12 mouse cellular contexts compared by ENCODE assay signal in the genomic region with DNA sequence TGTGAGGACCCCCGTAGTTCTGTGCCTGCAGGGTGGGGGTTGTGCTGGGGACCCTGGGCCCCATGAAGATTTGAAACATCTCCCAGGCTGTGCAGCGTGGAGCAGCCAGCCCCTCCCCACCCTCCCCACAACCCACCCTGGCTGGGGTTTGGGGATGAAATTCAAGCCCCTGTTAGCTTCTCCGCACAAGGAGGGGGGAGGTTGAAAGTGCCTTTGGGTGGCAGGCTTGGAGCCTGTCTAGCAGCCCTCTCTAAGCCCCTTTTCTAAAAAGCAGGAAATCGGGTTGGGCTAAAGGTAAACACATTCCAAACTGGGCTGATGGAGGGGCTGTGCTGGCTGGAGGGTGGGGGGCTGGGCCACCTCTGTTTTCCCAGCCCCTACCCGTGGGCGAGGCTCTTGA. TPM values are rescaled to one million over a fixed set of nuclear protein-coding genes. Genes with fewer than 3 reads are reported as not detected.
DNase-seq lines count a peak whose midpoint lies in the region; ATAC-seq lines count a peak whose summit lies in the region.
"Had no signal": no experiment of that assay in that cellular context is flagged by ENCODE, and none has a peak within 500 bp of the region (broad histone marks: within the 10 kb centered on the region; RNA-seq: fewer than 3 reads in every experiment).

No protein-coding gene starts in this region.

- no peak overlapping the region for H3K4me2 ChIP-seq in hindbrain, embryonic 12.5 days (replicated peaks)
- H3K4me2 ChIP-seq in hindbrain, embryonic 16.5 days (ENCODE audit: low read length): no peak overlapping the region
- peak overlapping the region; percentile 5; the same call in 1 of the 2 replicates for H3K4me2 ChIP-seq in embryonic facial prominence, embryonic 12.5 days (replicated peaks)
- no peak overlapping the region for H3K4me2 ChIP-seq in liver, embryonic 12.5 days
- H3K4me2 ChIP-seq: midbrain, embryonic 12.5 days; neural tube, embryonic 13.5 days had no signal

- H3K9me3 ChIP-seq in hindbrain, embryonic 12.5 days (replicated peaks): no peaks in the 10 kb centered on the region
- no peaks in the 10 kb centered on the region for H3K9me3 ChIP-seq in hindbrain, embryonic 16.5 days (ENCODE audit: control insufficient read depth, low read length)
- no peaks in the 10 kb centered on the region for H3K9me3 ChIP-seq in embryonic facial prominence, embryonic 12.5 days
- H3K9me3 ChIP-seq in liver, embryonic 12.5 days (replicated peaks): no peaks in the 10 kb centered on the region
- H3K9me3 ChIP-seq: midbrain, embryonic 12.5 days; neural tube, embryonic 13.5 days had no signal

- H3K27me3 ChIP-seq in hindbrain, embryonic 12.5 days: peaks cover 9% of the 10 kb centered on the region; the same call in 1 of the 2 replicates
- no peaks in the 10 kb centered on the region; the same call in 1 of the 2 replicates for H3K27me3 ChIP-seq in hindbrain, embryonic 16.5 days (replicated peaks; ENCODE audit: control insufficient read depth, insufficient read depth, low read length)
- H3K27me3 ChIP-seq in embryonic facial prominence, embryonic 12.5 days: no peaks in the 10 kb centered on the region
- H3K27me3 ChIP-seq in liver, embryonic 12.5 days (replicated peaks): peaks cover 9% of the 10 kb centered on the region; the same call in 1 of the 2 replicates

- ATAC-seq in hindbrain, embryonic 12.5 days (ENCODE audit: low FRiP score): no peak
- ATAC-seq in hindbrain, embryonic 16.5 days: no peak
- peak; percentile 77 for ATAC-seq in embryonic facial prominence, embryonic 12.5 days (ENCODE audit: insufficient number of reproducible peaks, insufficient read depth, low FRiP score, low TSS enrichment)
- ATAC-seq in liver, embryonic 12.5 days: no peak

- peak overlapping the region; percentile 78 for H3K27ac ChIP-seq in hindbrain, embryonic 12.5 days
- H3K27ac ChIP-seq in hindbrain, embryonic 16.5 days (ENCODE audit: low read depth, low read length): no peak overlapping the region
- H3K27ac ChIP-seq in embryonic facial prominence, embryonic 12.5 days: peak overlapping the region; percentile 93
- H3K27ac ChIP-seq in liver, embryonic 12.5 days: peak overlapping the region; percentile 80
- H3K27ac ChIP-seq: gastrocnemius, adult 2 months; liver, embryonic 14.5 days; midbrain, embryonic 12.5 days had no signal

- H3K36me3 ChIP-seq in hindbrain, embryonic 12.5 days: no peaks in the 10 kb centered on the region
- no peaks in the 10 kb centered on the region for H3K36me3 ChIP-seq in hindbrain, embryonic 16.5 days (ENCODE audit: control insufficient read depth, insufficient read depth, low read length)
- no peaks in the 10 kb centered on the region for H3K36me3 ChIP-seq in embryonic facial prominence, embryonic 12.5 days
- H3K36me3 ChIP-seq in liver, embryonic 12.5 days: no peaks in the 10 kb centered on the region
- H3K36me3 ChIP-seq: midbrain, embryonic 12.5 days; neural tube, embryonic 13.5 days had no signal

- WGBS in hindbrain, embryonic 12.5 days: 48% methylated on average over 6 of the region's 6 CpGs
- WGBS in hindbrain, embryonic 16.5 days: 59% methylated on average over 6 of the region's 6 CpGs
- WGBS in embryonic facial prominence, embryonic 12.5 days: 6% methylated on average over 6 of the region's 6 CpGs
- WGBS in liver, embryonic 12.5 days (ENCODE audit: insufficient replicate concordance): 56% methylated on average over 6 of the region's 6 CpGs

- H3K9ac ChIP-seq in hindbrain, embryonic 12.5 days: no peak overlapping the region
- H3K9ac ChIP-seq in hindbrain, embryonic 16.5 days (ENCODE audit: low read depth, low read length): no peak overlapping the region
- H3K9ac ChIP-seq in embryonic facial prominence, embryonic 12.5 days: no peak overlapping the region
- no peak overlapping the region for H3K9ac ChIP-seq in liver, embryonic 12.5 days
- H3K9ac ChIP-seq: liver, embryonic 14.5 days; midbrain, embryonic 12.5 days; neural tube, embryonic 13.5 days had no signal

- peaks cover 54% of the 10 kb centered on the region for H3K4me1 ChIP-seq in hindbrain, embryonic 12.5 days
- H3K4me1 ChIP-seq in hindbrain, embryonic 16.5 days (ENCODE audit: control insufficient read depth, insufficient read depth, low read depth, low read length): peaks cover 5% of the 10 kb centered on the region; the same call in 1 of the 2 replicates
- peaks cover 65% of the 10 kb centered on the region for H3K4me1 ChIP-seq in embryonic facial prominence, embryonic 12.5 days
- H3K4me1 ChIP-seq in liver, embryonic 12.5 days: peaks cover 68% of the 10 kb centered on the region

- H3K4me3 ChIP-seq in hindbrain, embryonic 12.5 days: no peak overlapping the region
- no peak overlapping the region for H3K4me3 ChIP-seq in hindbrain, embryonic 16.5 days (ENCODE audit: low read length)
- no peak overlapping the region for H3K4me3 ChIP-seq in embryonic facial prominence, embryonic 12.5 days
- no peak overlapping the region for H3K4me3 ChIP-seq in liver, embryonic 12.5 days
- H3K4me3 ChIP-seq: gastrocnemius, adult 2 months; midbrain, embryonic 12.5 days; neural tube, embryonic 13.5 days had no signal

- DNase-seq in cerebellum, adult 11-12 months: peak; percentile 5
- DNase-seq in cerebellum, postnatal 10 days: no peak
- no peak for DNase-seq in MN1 (ENCODE audit: low spot score)
- DNase-seq in thymus, postnatal 10 days (ENCODE audit: low spot score in 2 of 2): no peak
- DNase-seq: gastrocnemius, adult 2 months had no signal

RNA-seq across cellular contexts. Expression of gene Mrpl23, which starts 40.5 kb away (rescaled TPM):
- 8.4 and 13.4 TPM in 2 replicates for polyA plus RNA-seq in hindbrain, embryonic 12.5 days (2016; fragmentation: Nextera tagmentation; extraction: Ambion mirVana)
- 22.3 and 26.2 TPM in 2 replicates for polyA plus RNA-seq in hindbrain, embryonic 16.5 days (2015; fragmentation: Nextera tagmentation; extraction: Ambion mirVana)
- 19.8 and 32.6 TPM in 2 replicates for polyA plus RNA-seq in embryonic facial prominence, embryonic 12.5 days (2016; fragmentation: Nextera tagmentation; extraction: Ambion mirVana)
- 10.4 and 14.4 TPM in 2 replicates for polyA plus RNA-seq in liver, embryonic 12.5 days (2016; fragmentation: Nextera tagmentation; extraction: Ambion mirVana)
